Mouse (Mus musculus): ENCODE results near the gene Hdac7. TPM values are rescaled to one million over a fixed set of nuclear protein-coding genes. Genes with fewer than 3 reads are reported as not detected.

Hdac7 gene
- polyA plus RNA-seq, 1 experiment from 2014 or later, result 5.8 TPM

- H3K27ac ChIP-seq (ENCODE audit: low read length), result no peak overlapping the region
- peaks cover 35% of the 10 kb centered on the region for H3K4me1 ChIP-seq (ENCODE audit: control insufficient read depth, low read depth, low read length)
These were observed 95.3 kb downstream of the Hdac7 start for GRCm38 (mm10) chr15:97748964-97749363.

GRCm38 (mm10) chr15:97748309-97748708, 96.0 kb downstream of the Hdac7 start:
- ATAC-seq (ENCODE audit: low read depth), result no peak; the same call in 1 of the 2 replicates
- no peaks in the 10 kb centered on the region for H3K9me3 ChIP-seq (replicated peaks; ENCODE audit: control insufficient read depth, low read length)
- no peak overlapping the region for H3K9ac ChIP-seq (ENCODE audit: low read depth, low read length)
- H3K4me1 ChIP-seq (ENCODE audit: control insufficient read depth, low read depth, low read length), result peaks cover 35% of the 10 kb centered on the region
- 34% methylated on average over 10 of the region's 10 CpGs for WGBS (ENCODE audit: insufficient replicate concordance)
- no peaks in the 10 kb centered on the region for H3K36me3 ChIP-seq (ENCODE audit: control insufficient read depth, insufficient read depth)
- H3K27me3 ChIP-seq (ENCODE audit: control insufficient read depth, insufficient read depth, low read depth, low read length), result no peaks in the 10 kb centered on the region
- no peak overlapping the region for H3K4me2 ChIP-seq (ENCODE audit: low read depth, low read length)
- no peak overlapping the region for H3K27ac ChIP-seq (ENCODE audit: low read length)
- H3K4me3 ChIP-seq (ENCODE audit: low read depth, low read length), result no peak overlapping the region

More at GRCm38 (mm10) chr15:97748964-97749363, 95.3 kb downstream of the Hdac7 start:
- H3K9ac ChIP-seq (ENCODE audit: low read depth, low read length), result no peak overlapping the region
- ATAC-seq (ENCODE audit: low read depth), result no peak
- H3K36me3 ChIP-seq (ENCODE audit: control insufficient read depth, insufficient read depth), result no peaks in the 10 kb centered on the region
- no peaks in the 10 kb centered on the region for H3K9me3 ChIP-seq (replicated peaks; ENCODE audit: control insufficient read depth, low read length)
- 66% methylated on average over 4 of the region's 4 CpGs for WGBS (ENCODE audit: insufficient replicate concordance)
- H3K27me3 ChIP-seq (ENCODE audit: control insufficient read depth, insufficient read depth, low read depth, low read length), result no peaks in the 10 kb centered on the region
- no peak overlapping the region for H3K4me3 ChIP-seq (ENCODE audit: low read depth, low read length)
- no peak overlapping the region for H3K4me2 ChIP-seq (ENCODE audit: low read depth, low read length)

GRCm38 (mm10) chr15:97747486-97747885, 96.8 kb downstream of the Hdac7 start:
- H3K9me3 ChIP-seq (replicated peaks; ENCODE audit: control insufficient read depth, low read length), result no peaks in the 10 kb centered on the region
- no peaks in the 10 kb centered on the region for H3K36me3 ChIP-seq (ENCODE audit: control insufficient read depth, insufficient read depth)
- H3K9ac ChIP-seq (ENCODE audit: low read depth, low read length), result no peak overlapping the region
- H3K4me1 ChIP-seq (ENCODE audit: control insufficient read depth, low read depth, low read length), result peaks cover 35% of the 10 kb centered on the region
- no peak overlapping the region for H3K27ac ChIP-seq (ENCODE audit: low read length)
- 56% methylated on average over 4 of the region's 4 CpGs for WGBS (ENCODE audit: insufficient replicate concordance)
- H3K27me3 ChIP-seq (ENCODE audit: control insufficient read depth, insufficient read depth, low read depth, low read length), result no peaks in the 10 kb centered on the region
- ATAC-seq (ENCODE audit: low read depth), result no peak
- H3K4me2 ChIP-seq (ENCODE audit: low read depth, low read length), result no peak overlapping the region
- H3K4me3 ChIP-seq (ENCODE audit: low read depth, low read length), result no peak overlapping the region

- peaks cover 40% of the 10 kb centered on the region for H3K4me1 ChIP-seq (ENCODE audit: control insufficient read depth, low read depth, low read length)
- H3K9ac ChIP-seq (ENCODE audit: low read depth, low read length), result no peak overlapping the region
- no peaks in the 10 kb centered on the region for H3K9me3 ChIP-seq (replicated peaks; ENCODE audit: control insufficient read depth, low read length)
- H3K4me2 ChIP-seq (ENCODE audit: low read depth, low read length), result peak overlapping the region; percentile 21; the same call in 1 of the 2 replicates
- no peaks in the 10 kb centered on the region for H3K36me3 ChIP-seq (ENCODE audit: control insufficient read depth, insufficient read depth)
- H3K27me3 ChIP-seq (ENCODE audit: control insufficient read depth, insufficient read depth, low read depth, low read length), result no peaks in the 10 kb centered on the region
- no peak overlapping the region for H3K4me3 ChIP-seq (ENCODE audit: low read depth, low read length)
- WGBS (ENCODE audit: insufficient replicate concordance), result 55% methylated on average over 24 of the region's 24 CpGs
- ATAC-seq (ENCODE audit: low read depth), result peak; percentile 57
- peak overlapping the region; percentile 48 for H3K27ac ChIP-seq (ENCODE audit: low read length)
These were observed 97.6 kb downstream of the Hdac7 start for GRCm38 (mm10) chr15:97746748-97747147.

- H3K4me1 ChIP-seq (ENCODE audit: control insufficient read depth, low read depth, low read length), result peaks cover 40% of the 10 kb centered on the region
- peak overlapping the region; percentile 21; the same call in 1 of the 2 replicates for H3K4me2 ChIP-seq (ENCODE audit: low read depth, low read length)
These were observed 98.0 kb downstream of the Hdac7 start for GRCm38 (mm10) chr15:97746278-97746677.

GRCm38 (mm10) chr15:97745331-97745730, 99.0 kb downstream of the Hdac7 start:
- no peaks in the 10 kb centered on the region for H3K36me3 ChIP-seq (ENCODE audit: control insufficient read depth, insufficient read depth)
- peak; percentile 12; the same call in 1 of the 2 replicates for ATAC-seq (ENCODE audit: low read depth)
- peaks cover 33% of the 10 kb centered on the region for H3K4me1 ChIP-seq (ENCODE audit: control insufficient read depth, low read depth, low read length)
- H3K9me3 ChIP-seq (replicated peaks; ENCODE audit: control insufficient read depth, low read length), result no peaks in the 10 kb centered on the region
- no peaks in the 10 kb centered on the region for H3K27me3 ChIP-seq (ENCODE audit: control insufficient read depth, insufficient read depth, low read depth, low read length)
- H3K4me2 ChIP-seq (ENCODE audit: low read depth, low read length), result no peak overlapping the region
- 54% methylated on average over 10 of the region's 10 CpGs for WGBS (ENCODE audit: insufficient replicate concordance)
- no peak overlapping the region for H3K9ac ChIP-seq (ENCODE audit: low read depth, low read length)
- H3K27ac ChIP-seq (ENCODE audit: low read length), result peak overlapping the region; percentile 46; the same call in 1 of the 2 replicates
- H3K4me3 ChIP-seq (ENCODE audit: low read depth, low read length), result no peak overlapping the region

More at GRCm38 (mm10) chr15:97746278-97746677, 98.0 kb downstream of the Hdac7 start:
- Histone ChIP-seq H3K9me3 (replicated peaks; ENCODE audit: control insufficient read depth, low read length) (no peaks in the 10 kb centered on the region), H3K27ac (ENCODE audit: low read length) (peak overlapping the region; percentile 48), H3K9ac (ENCODE audit: low read depth, low read length) (no peak overlapping the region), H3K4me3 (ENCODE audit: low read depth, low read length) (no peak overlapping the region), H3K27me3 (ENCODE audit: control insufficient read depth, insufficient read depth, low read depth, low read length) (no peaks in the 10 kb centered on the region), H3K36me3 (ENCODE audit: control insufficient read depth, insufficient read depth) (no peaks in the 10 kb centered on the region)
- WGBS (ENCODE audit: insufficient replicate concordance), result 54% methylated on average over 10 of the region's 10 CpGs
- no peak for ATAC-seq (ENCODE audit: low read depth)

- Histone ChIP-seq H3K9ac (ENCODE audit: low read depth, low read length) (no peak overlapping the region), H3K4me3 (ENCODE audit: low read depth, low read length) (no peak overlapping the region), H3K27ac (ENCODE audit: low read length) (peak overlapping the region; percentile 46; the same call in 1 of the 2 replicates), H3K36me3 (ENCODE audit: control insufficient read depth, insufficient read depth) (no peaks in the 10 kb centered on the region), H3K27me3 (ENCODE audit: control insufficient read depth, insufficient read depth, low read depth, low read length) (no peaks in the 10 kb centered on the region), H3K9me3 (replicated peaks; ENCODE audit: control insufficient read depth, low read length) (no peaks in the 10 kb centered on the region), H3K4me2 (ENCODE audit: low read depth, low read length) (no peak overlapping the region), H3K4me1 (ENCODE audit: control insufficient read depth, low read depth, low read length) (peaks cover 33% of the 10 kb centered on the region)
- peak; percentile 80 for ATAC-seq (ENCODE audit: low read depth)
- 32% methylated on average over 10 of the region's 10 CpGs for WGBS (ENCODE audit: insufficient replicate concordance)
These were observed 99.4 kb downstream of the Hdac7 start for GRCm38 (mm10) chr15:97744930-97745329.

- peaks cover 34% of the 10 kb centered on the region for H3K4me1 ChIP-seq (ENCODE audit: control insufficient read depth, low read depth, low read length)
- no peaks in the 10 kb centered on the region for H3K27me3 ChIP-seq (ENCODE audit: control insufficient read depth, insufficient read depth, low read depth, low read length)
- no peak overlapping the region for H3K9ac ChIP-seq (ENCODE audit: low read depth, low read length)
- ATAC-seq (ENCODE audit: low read depth), result no peak
- no peaks in the 10 kb centered on the region for H3K36me3 ChIP-seq (ENCODE audit: control insufficient read depth, insufficient read depth)
- H3K4me2 ChIP-seq (ENCODE audit: low read depth, low read length), result no peak overlapping the region
- 54% methylated on average over 12 of the region's 12 CpGs for WGBS (ENCODE audit: insufficient replicate concordance)
- H3K9me3 ChIP-seq (replicated peaks; ENCODE audit: control insufficient read depth, low read length), result no peaks in the 10 kb centered on the region
- no peak overlapping the region for H3K27ac ChIP-seq (ENCODE audit: low read length)
- H3K4me3 ChIP-seq (ENCODE audit: low read depth, low read length), result no peak overlapping the region
These were observed 100.3 kb downstream of the Hdac7 start for GRCm38 (mm10) chr15:97743961-97744525.

GRCm38 (mm10) chr15:97743210-97743609, 101.1 kb downstream of the Hdac7 start:
- no peaks in the 10 kb centered on the region for H3K9me3 ChIP-seq (replicated peaks; ENCODE audit: control insufficient read depth, low read length)
- no peak overlapping the region for H3K27ac ChIP-seq (ENCODE audit: low read length)
- no peak overlapping the region for H3K4me3 ChIP-seq (ENCODE audit: low read depth, low read length)
- WGBS (ENCODE audit: insufficient replicate concordance), result 72% methylated on average over 5 of the region's 5 CpGs
- H3K27me3 ChIP-seq (ENCODE audit: control insufficient read depth, insufficient read depth, low read depth, low read length), result no peaks in the 10 kb centered on the region
- no peak overlapping the region for H3K4me2 ChIP-seq (ENCODE audit: low read depth, low read length)
- no peaks in the 10 kb centered on the region for H3K36me3 ChIP-seq (ENCODE audit: control insufficient read depth, insufficient read depth)
- peaks cover 33% of the 10 kb centered on the region for H3K4me1 ChIP-seq (ENCODE audit: control insufficient read depth, low read depth, low read length)
- no peak overlapping the region for H3K9ac ChIP-seq (ENCODE audit: low read depth, low read length)
- ATAC-seq (ENCODE audit: low read depth), result no peak
